Mouse (Mus musculus): ENCODE results near the gene Ddr2.

The Ddr2 gene

DNA sequence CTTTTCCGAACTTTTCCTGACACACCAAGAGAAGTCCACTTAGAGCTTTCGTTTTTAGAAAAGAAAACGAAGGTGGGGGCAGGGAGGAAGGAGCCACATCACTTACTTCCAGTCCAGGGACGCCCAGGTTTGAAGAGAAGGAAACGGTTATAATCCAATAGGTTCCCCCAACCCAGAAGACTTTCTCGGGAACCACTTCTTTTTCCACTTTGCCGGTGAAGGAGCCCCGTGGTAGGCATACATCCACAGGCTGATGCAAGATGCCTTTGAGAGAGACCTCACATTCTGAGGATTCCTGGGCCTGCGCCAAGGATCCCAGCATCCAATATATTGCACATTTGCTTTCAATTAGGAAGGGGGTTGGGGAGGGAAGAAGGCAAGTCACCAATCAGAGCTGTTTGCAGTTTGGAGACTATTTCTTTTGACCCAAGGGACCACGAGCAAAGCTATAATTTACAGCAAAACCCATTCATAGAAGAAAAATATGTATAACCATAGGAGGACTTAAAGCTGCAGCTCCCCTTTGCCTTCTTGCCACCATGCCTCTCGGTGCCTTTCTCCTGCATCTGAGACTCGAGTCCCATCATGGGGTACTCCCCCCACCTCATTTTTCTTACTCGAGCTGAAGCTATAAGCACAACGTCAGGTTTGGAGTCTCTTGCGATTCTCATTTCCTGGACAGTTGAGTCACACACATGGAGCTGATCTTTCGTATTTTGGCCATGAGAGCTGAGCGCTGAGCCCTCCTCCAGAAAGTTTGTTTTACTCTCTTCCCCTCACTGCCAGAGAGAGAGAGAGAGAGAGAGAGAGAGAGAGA, at the start of gene Ddr2:
Ddr2 (minus strand) TSS at position 247 of the 817 bp plus-strand sequence.
- in situ Hi-C loops (cut with MseI, MboI): no loop called here

DNA sequence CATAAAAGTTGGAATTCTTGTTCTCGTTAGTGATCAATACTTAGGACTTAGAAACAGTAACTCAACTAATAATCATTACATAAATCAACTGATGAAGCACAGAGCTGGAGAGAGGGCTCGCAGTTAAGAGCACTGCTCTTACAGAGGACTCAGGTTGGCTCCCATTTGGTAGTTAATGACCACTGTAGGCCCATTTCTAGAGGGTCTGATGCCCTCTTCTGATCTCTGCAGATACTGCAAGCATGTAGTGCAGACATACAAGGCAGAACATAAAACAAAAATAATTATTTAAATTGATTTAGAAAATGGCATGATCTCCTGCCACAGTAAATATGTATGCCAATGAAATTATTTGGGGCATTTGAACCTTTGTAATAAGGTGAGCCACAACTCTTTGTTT, 49.1 kb upstream of the Ddr2 start:
- in situ Hi-C loops (cut with MseI, MboI): no loop called here

GRCm38 (mm10) chr1:170155761-170156160, 45.2 kb upstream of the Ddr2 start:
- in situ Hi-C loops (cut with MseI, MboI): no loop called here

- in situ Hi-C loops (cut with MseI, MboI): no loop called here
Observed at GRCm38 (mm10) chr1:170155298-170155697, 44.7 kb upstream of the Ddr2 start.

DNA sequence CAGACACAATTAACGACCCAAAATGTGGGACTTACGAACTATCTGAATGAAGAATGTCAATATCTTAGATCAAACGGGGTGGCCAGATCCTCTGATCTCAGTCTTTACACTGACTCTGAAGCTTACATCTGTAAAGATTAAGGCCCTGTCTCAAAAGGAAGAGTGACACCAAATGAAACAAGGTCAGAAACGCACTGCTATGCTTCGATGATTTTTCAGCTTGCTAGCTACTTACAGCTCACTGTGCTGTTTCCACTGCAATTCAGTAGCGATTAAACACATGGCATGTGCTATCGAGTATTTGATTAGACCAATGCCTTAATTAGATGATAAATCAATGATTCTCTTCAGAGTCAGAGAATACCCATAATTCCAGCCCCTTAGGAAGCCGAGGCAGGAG, 43.4 kb upstream of the Ddr2 start:
- in situ Hi-C loops (cut with MseI, MboI): no loop called here

- in situ Hi-C loops (cut with MseI, MboI): no loop called here
Observed at GRCm38 (mm10) chr1:170152552-170152951, 42.0 kb upstream of the Ddr2 start.

- in situ Hi-C loops (cut with MseI, MboI): no loop called here
Observed at GRCm38 (mm10) chr1:170150870-170151269, 40.3 kb upstream of the Ddr2 start.

GRCm38 (mm10) chr1:170149756-170150155, 39.2 kb upstream of the Ddr2 start:
- in situ Hi-C loops (cut with MseI, MboI): no loop called here

DNA sequence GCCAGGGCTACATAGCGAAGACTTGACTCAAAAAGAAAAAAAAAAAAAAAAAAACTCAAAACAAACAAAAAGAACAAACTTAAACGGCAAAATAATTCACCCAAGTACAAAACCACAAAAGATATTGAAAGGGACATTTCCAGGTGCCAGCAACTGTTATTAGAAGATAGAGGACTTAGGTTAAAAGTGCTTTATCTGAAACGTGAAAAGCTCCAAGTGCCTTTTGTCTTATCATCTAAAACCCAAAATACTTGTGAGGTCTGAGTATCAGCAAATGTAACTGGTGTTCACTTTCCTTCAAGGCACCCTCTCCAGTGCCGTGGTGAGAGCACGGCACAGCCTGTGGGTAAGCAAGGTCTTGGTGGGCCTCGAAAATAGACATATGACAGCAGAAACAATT, 38.0 kb upstream of the Ddr2 start:
- in situ Hi-C loops (cut with MseI, MboI): no loop called here

DNA sequence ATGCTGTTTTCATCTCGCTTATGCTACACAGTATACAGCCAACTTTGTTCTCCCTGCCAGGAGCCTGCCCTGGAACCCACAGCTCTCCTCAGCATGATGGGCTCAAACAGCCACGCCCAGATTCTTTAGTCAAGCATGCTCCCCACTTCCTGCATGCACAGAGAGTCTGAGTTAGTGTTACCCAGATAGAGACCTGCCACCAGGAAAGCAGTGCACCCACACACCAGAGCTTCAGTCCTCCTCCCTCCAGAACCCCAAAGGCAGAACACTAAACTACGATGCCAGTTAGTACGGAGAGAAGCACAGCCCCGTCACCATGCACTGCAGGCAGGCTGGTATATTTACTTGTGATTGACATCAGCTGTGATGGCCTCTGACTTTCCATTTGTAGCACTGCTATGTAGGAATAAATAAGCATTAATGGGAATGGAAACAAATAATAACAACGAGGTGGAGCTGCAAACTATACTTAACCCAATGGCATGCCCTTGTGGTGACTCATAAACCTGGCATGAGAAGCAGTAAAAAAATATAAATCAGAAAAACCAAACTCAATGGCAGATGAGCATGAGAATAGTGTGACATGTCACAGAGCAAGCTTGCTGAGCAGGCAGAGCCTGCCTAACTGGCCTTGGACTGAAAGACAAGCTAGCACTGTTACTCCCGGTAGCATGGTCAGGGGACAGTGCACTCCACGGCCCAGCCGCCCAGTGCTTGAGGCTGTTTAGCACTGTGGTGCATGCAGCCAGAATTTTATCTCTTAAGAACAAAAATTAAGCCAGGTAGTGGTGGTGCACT, 37.3 kb upstream of the Ddr2 start:
- in situ Hi-C loops (cut with MseI, MboI): no loop called here

DNA sequence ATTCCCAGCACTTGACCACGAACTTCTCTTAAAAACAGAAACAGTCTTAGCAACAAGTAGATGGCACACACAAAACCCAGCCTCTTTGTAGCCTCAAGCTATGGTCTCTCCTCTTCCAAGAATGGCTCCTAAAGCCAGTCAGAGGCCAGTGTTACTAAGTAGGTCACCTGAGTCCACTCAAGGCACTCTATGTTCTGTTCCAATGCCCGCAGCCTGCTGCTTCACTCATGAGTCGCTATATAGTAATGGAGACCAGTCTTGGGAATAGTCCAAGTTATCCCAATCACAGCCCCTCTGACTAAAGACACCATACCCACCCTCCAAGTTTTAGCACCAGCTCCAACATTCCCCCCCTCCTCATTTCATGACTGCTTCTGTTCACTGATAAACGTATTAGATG, 35.0 kb upstream of the Ddr2 start:
- in situ Hi-C loops (cut with MseI, MboI): no loop called here

- in situ Hi-C loops (cut with MseI, MboI): no loop called here
Observed at GRCm38 (mm10) chr1:170142256-170142871, 31.8 kb upstream of the Ddr2 start.

GRCm38 (mm10) chr1:170141626-170142025, 31.1 kb upstream of the Ddr2 start:
- in situ Hi-C loops (cut with MseI, MboI): no loop called here

DNA sequence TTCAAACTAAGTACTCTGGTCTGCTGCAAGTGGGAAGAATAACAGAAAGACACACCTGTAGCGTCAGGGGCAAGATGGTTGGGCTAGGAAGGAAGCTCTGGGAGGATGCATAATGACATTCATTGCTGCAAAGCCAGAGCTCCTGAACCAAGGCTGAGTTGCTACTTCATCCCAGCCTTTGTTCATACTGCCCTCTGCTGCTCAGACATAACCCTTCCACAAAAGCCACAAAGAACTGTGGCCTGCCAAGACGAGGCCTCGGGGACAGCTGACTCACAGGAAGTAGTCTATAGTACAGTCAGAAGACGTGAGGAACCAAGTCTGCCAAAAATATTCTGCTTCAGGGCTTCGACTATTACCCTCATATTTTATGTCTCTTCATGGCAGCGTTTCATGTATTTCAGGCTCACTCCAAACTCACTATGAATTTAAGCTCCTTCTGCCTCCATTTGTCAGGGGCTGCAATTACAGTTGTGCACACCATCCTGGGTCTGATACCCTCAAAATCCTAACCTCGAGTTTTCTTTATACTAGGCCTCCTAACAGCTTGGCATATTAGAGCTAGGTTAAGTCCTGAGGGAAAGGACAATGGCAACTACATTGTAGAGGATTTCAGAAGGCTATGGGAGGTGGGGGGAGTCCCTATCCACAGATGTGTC, 25.9 kb upstream of the Ddr2 start:
- in situ Hi-C loops (cut with MseI, MboI): loop anchor here (5.0 to 10.0 kb wide), 2 partner anchors 184 to 192 kb away; no protein-coding TSS in a partner anchor

GRCm38 (mm10) chr1:170134264-170134663, 23.7 kb upstream of the Ddr2 start:
- in situ Hi-C loops (cut with MseI, MboI): loop anchor here in 1 of 2 experiments (10.0 kb wide), 1 partner anchor 189 kb away; no protein-coding TSS in a partner anchor

DNA sequence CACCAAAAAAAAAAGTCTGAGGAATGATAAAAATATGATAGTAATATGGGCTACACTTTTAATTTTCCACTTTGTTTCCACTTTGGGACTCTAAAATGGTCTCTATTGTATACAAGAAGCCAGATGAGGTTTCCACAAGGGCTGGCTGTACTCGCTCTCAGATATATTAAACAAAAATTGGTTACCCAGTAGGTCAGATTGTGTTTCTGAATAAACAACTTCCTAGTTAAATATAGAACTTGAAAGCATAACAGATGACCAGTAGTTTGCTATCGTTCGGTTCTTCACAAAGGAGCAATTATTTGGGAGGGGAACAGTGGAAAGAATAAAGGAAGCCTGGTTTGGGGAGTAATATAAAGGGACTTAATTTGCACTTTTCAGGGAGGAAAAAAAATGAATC, 20.4 kb upstream of the Ddr2 start:
- in situ Hi-C loops (cut with MseI, MboI): loop anchor here in 1 of 2 experiments (10.0 kb wide), 1 partner anchor 186 kb away; no protein-coding TSS in a partner anchor

DNA sequence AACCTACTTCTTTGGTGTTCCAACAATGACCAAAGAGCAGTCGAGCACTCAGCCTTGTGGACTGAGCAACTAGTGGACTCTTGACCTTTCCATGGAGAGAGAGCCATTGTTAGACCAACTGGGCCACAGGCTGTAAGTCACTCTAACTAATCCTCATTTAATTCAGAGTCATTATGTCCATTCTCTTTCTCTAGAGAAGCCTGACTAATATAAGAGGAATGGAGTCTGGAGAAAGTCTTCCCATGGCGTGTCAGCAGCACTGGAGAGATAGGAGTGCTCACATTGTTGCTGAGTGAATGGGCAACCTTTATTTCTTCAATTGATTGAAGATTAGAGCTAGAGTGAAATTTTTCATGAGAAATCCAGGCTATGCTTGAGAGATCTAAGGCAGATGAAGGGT, 14.1 kb upstream of the Ddr2 start:
- in situ Hi-C loops (cut with MseI, MboI): no loop called here

GRCm38 (mm10) chr1:170113616-170114015, 3.1 kb upstream of the Ddr2 start:
- in situ Hi-C loops (cut with MseI, MboI): no loop called here

GRCm38 (mm10) chr1:170112261-170112660, 1.7 kb upstream of the Ddr2 start:
- in situ Hi-C loops (cut with MseI, MboI): no loop called here

- in situ Hi-C loops (cut with MseI, MboI): no loop called here
Observed at GRCm38 (mm10) chr1:170111651-170112226, 1.2 kb upstream of the Ddr2 start.

DNA sequence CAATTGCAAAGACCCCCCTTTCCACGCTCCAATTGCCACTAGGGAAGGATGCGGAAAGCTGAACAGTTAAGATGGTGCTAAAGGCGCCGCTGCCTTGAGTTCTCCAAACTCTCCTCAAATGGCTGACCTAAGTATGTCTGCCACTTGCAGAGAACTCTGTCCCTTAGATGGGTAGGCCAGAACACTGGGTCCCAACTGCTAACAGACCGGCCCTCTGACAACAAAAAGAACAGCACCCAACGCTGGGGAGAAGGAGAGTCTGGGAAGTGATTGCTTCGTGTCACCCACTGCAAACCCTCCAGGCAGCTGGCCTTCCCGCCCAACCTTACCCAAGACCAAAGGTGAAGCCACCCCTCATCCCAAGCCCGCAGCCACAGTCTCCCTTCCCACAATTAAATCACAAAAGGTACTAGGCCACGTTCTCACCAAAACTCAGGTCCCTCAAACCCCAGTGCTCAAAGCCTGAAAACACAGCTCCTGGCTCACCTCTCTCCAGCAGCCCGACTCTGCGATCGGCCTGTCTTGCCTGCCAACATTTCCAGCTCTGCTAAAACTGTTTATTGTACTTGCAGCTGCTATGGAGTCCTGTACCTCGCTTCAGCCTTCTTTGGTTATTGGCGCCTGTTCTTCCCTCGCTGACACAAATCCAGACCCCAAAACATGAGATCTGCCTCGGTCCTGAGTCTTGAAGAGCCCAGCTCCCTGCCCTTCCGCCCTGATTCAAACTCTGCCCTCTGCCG, 616 bp downstream of the Ddr2 start:
- in situ Hi-C loops (cut with MseI, MboI): no loop called here
